Mouse (Mus musculus): ENCODE results near the gene Hpca.

- TF ChIP-seq CTCF (IDR thresholded peaks at IDR 0.05) (no peak), EP300 (IDR thresholded peaks at IDR 0.05) (no peak)
Observed at GRCm38 (mm10) chr4:129102133-129102829, 19.6 kb downstream of the Hpca start.
